Mouse (Mus musculus) frontal cortex, postnatal 14 days (tissue): ENCODE results near the gene Smco3.

Experiments used
- DNase-seq, 2 experiments: peaks; one replicate each; pipeline ENCODE4 v3.0.0; 2022; ENCODE audit warnings: low spot score in 2 of 2

Smco3 gene

DNA sequence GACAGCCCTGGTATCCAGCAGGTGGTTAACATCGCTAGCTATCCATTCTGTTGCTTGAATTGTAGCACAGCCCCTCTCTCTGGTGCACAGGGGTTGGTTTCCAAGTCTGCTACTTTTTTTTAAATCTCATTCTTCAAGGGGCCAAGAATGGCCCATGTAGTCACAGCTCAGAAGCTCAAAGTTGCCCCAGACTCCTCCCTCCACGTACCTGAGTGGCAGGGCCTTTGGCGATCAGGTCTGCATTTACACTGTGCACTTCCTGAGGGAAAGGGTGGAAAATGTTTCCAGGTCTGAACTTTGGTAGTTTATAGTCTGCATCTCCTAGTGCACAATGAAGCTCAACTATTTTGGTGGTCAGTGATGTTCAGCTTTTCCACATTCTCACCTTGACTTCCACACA is 12.0 kb upstream of the Smco3 start:
- no peak for DNase-seq

- DNase-seq = no peak
Observed at GRCm38 (mm10) chr6:136845706-136846480, 10.6 kb upstream of the Smco3 start.

GRCm38 (mm10) chr6:136844903-136845302 is 9.7 kb upstream of the Smco3 start:
- DNase-seq = no peak

DNA sequence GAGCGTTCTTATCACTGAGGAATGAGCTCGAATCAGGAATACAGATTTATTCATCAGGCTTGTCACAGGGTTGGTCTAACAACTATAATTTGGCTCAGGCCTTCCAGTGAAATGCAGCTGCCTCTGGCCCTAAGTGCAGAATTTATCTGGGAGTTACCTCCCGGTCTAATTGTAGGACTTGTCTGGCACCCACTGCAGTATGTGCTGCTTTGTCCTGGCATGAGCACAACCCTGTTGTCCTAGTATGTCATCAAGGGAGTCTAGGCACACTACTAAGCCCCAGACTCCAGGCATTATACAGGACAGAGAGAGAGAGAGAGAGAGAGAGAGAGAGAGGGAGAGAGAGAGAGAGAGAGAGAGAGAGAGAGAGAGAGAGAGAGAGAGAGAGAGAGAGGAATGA is 2.1 kb upstream of the Smco3 start:
- DNase-seq = no peak

DNA sequence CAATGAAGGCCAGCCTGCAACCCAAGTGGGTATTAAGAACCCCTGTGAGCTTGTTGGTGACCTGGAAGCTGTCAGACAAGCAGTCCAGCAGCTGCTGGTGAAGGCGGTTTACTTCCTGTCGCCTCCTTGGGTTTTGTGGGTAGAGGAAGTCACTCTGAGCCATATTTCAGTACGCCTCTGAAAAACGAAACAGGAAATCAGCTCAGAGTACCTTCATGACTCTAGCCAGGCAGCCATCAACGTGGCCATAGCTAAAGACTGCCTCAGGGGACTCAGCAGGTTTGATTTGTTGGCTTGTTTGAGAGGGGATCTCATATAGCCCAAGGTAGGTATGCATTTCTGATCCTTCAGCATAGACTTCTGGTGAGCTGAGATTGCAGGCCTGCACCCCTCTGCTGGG is 3.5 kb downstream of the Smco3 start:
- no peak for DNase-seq

GRCm38 (mm10) chr6:136828681-136829080 is 6.6 kb downstream of the Smco3 start:
- no peak for DNase-seq

GRCm38 (mm10) chr6:136827881-136828561 is 7.2 kb downstream of the Smco3 start, which contains the start of gene Wbp11:
Wbp11 (minus strand) TSS chr6:136828233.
- DNase-seq = peak; percentile 94 to 95

- no peak for DNase-seq
Observed at GRCm38 (mm10) chr6:136827516-136827880, 7.8 kb downstream of the Smco3 start, which contains the start of gene BC049715. BC049715 (plus strand) TSS chr6:136827626.

GRCm38 (mm10) chr6:136827116-136827515 is 8.1 kb downstream of the Smco3 start:
- no peak for DNase-seq

DNA sequence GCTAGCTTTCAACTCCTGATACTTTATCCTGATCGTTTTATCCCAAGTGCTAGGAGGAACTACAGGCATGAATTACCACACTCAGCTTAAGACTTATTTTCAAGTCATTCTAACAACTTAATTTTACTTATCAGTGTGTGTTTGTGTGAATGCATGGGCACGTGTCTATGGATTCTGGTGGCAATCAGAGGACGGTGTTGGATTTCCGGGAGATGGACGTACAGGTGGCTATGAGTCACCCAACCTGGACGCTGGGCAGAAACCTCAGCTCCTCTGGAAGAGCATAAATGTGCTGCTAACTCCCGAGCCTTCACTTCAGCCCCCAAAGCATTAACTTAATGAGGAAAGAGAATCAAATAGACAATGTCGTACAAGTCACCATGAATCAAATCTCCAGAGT is 10.3 kb downstream of the Smco3 start:
- DNase-seq = no peak

DNA sequence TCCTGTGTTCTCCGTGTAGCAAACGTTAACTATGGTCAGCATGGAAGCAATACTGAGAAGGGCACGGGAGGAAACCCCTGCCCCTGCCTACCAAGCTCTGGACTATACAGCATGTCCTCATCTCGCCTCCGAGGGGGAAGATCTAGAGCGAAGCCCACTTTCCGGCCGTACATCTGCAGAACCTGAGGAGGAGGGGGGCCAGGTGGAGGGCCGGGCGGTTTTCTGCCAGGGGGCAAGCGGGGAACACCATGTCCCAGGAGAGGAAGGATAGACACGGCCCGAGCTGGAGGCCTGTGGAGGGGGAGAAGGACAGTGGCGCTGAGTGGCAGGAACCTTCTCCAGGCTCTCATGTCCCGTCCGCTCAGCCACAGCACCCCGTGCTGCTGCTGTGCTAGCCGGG is 14.2 kb downstream of the Smco3 start:
- DNase-seq = no peak

GRCm38 (mm10) chr6:136820381-136820780 is 14.9 kb downstream of the Smco3 start:
- DNase-seq = no peak

GRCm38 (mm10) chr6:136817549-136817948 is 17.7 kb downstream of the Smco3 start:
- DNase-seq = peak; percentile 70 to 77

DNA sequence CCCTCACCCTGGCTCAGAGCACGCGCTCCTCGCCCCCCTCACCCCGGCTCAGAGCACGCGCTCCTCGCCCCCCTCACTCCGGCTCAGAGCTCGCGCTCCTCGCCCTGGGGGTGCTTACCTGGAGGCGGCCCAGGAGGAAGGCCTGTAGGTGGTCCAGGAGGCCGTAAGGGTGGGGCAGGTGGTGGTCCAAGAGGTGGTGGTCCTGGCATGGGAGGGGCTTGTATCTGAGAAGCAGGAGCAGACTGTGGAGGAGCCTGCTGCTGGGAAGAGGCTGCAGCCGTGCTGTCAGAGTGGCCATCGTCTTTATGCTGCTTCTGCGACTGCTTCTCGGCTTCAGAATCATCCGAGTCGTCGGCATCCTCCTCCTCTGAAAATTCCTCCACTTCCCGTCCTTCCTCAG is 18.4 kb downstream of the Smco3 start:
- no peak for DNase-seq

DNA sequence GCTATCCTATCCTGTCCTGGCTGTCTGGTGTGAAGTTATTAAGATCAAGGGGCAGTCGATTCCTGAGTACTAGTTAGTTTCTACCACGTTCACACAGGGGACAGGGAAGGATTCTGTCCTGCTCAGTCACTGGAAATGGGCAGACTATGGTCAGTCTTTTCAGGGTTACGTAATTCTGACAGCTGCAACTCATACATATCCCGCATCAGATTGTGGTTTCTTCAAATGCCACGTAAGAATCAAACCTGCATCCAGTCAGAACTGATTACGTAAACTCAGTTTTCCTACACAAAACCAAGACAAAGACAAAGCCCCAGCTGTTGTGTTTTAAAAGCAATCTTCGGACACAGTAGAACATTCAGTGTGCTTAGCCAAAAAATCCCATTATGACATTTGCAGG is 19.9 kb downstream of the Smco3 start:
- DNase-seq = no peak

DNA sequence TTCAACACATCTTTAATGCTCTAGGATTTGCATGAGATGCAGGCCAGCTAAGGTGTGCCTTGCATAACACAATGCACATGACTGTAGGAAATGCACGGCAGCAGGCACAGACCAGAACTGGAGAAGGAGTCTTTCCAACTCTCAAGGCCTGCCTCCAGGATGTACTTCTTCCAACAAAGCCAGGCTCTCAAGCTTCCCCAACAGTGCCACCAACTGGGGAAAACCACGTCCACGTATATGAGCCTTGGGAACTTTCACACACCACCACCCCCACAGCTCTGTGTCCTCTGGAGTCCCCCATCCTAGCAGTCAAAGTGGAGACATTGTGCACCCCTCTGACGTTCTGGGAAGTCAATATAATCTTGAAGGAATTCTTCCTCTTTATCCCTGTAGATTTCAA is 22.1 kb downstream of the Smco3 start:
- DNase-seq = no peak

- no peak for DNase-seq
Observed at GRCm38 (mm10) chr6:136811196-136811595, 24.1 kb downstream of the Smco3 start.

- DNase-seq = no peak
Observed at GRCm38 (mm10) chr6:136809673-136810072, 25.6 kb downstream of the Smco3 start.

GRCm38 (mm10) chr6:136809077-136809476 is 26.2 kb downstream of the Smco3 start:
- no peak for DNase-seq

DNA sequence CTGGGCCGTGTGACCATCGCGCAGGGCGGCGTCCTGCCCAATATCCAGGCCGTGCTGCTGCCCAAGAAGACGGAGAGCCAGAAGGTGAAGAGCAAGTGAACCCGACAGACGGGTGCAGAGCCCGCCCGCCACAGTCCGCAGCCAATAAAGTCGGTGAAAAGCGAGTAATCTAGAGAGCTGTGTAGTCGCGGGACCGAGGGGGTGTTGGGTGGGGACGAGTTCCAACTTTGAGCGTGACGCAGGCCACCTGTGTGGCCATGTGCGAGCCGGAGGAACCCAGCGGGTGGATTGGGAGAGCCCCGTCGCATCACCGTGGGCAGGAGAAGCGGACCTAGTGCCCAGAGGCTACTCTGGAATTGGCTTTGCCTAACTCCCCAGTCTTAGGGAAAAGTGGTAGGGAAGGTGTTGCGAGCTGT is 26.6 kb downstream of the Smco3 start:
- no peak for DNase-seq

GRCm38 (mm10) chr6:136808014-136808417 is 27.2 kb downstream of the Smco3 start, which contains the start of gene H2afj:
H2afj (plus strand) TSS chr6:136808244.
- DNase-seq = peak; percentile 96 to 98

DNA sequence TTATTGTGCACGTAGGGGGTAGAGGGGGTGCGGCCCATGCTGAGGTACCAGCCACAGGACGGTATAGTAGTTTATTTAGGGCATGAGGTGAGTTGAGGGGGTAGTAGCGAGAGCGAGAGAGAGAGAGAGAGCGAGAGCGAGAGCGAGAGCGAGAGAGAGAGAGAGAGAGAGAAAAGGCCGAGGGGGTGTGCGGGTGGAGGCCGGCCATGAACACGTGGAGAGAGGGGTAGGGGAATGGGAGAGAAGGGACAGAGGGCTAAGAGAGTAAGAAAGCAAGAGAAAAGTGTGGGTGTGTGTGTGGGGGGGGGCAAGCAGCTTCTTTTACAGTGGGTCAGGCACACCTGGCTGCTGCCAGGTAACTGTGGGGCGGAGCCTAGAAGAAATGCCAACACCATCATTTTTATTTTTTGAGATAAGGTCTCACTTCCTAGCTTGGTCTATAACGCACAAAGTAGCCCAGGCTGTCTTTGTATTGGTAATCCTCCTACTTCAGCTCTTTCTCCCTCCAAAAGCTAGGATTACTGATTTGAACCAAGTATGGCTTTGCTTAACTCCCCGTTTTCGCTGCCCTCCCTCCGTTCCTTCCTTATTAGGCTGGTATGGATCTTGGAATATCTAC is 27.7 kb downstream of the Smco3 start:
- no peak for DNase-seq

GRCm38 (mm10) chr6:136806819-136807218 is 28.4 kb downstream of the Smco3 start:
- DNase-seq = no peak
